9 mouse cellular contexts compared by ENCODE assay signal in genomic region chr8:79583326-79583725, GRCm38 (mm10). TPM values are rescaled to one million over a fixed set of nuclear protein-coding genes. Genes with fewer than 3 reads are reported as not detected.
DNase-seq lines count a peak whose midpoint lies in the region; ATAC-seq and TF ChIP-seq lines count a peak whose summit lies in the region.
"Had no signal": no experiment of that assay in that cellular context is flagged by ENCODE, and none has a peak within 500 bp of the region (broad histone marks: within the 10 kb centered on the region; RNA-seq: fewer than 3 reads in every experiment).

No protein-coding gene starts in this region.

- no peaks in the 10 kb centered on the region for H3K9me3 ChIP-seq in heart, embryonic 12.5 days (replicated peaks)
- H3K9me3 ChIP-seq in hindbrain, embryonic 13.5 days, result no peaks in the 10 kb centered on the region
- no peaks in the 10 kb centered on the region for H3K9me3 ChIP-seq in forebrain, embryonic 12.5 days

- in situ Hi-C loops in Patski (cut with MboI; ENCODE audit: low pct_unique_long_range_greater_than_20kb), result loop anchor here (10.0 to 25.0 kb wide), 5 partner anchors 189 to 1521 kb away; partner anchors contain the start of genes Smad1 and Zfp827

- H3K27me3 ChIP-seq in heart, embryonic 12.5 days (replicated peaks), result no peaks in the 10 kb centered on the region
- no peaks in the 10 kb centered on the region for H3K27me3 ChIP-seq in Patski
- H3K27me3 ChIP-seq in hindbrain, embryonic 13.5 days, result no peaks in the 10 kb centered on the region
- H3K27me3 ChIP-seq in forebrain, embryonic 12.5 days, result no peaks in the 10 kb centered on the region

- H3K36me3 ChIP-seq in heart, embryonic 12.5 days, result no peaks in the 10 kb centered on the region
- no peaks in the 10 kb centered on the region for H3K36me3 ChIP-seq in hindbrain, embryonic 13.5 days
- no peaks in the 10 kb centered on the region for H3K36me3 ChIP-seq in forebrain, embryonic 12.5 days (replicated peaks)

- no peak overlapping the region for H3K9ac ChIP-seq in heart, embryonic 12.5 days
- no peak overlapping the region for H3K9ac ChIP-seq in hindbrain, embryonic 13.5 days
- no peak overlapping the region for H3K9ac ChIP-seq in forebrain, embryonic 12.5 days

- CTCF ChIA-PET in Patski (lab: Charles Lee), result interaction anchor here (0.9 to 6.5 kb wide), 7 partner anchors 21 to 1521 kb away, joined by 3 to 56 read pairs (median 3); partner anchors contain the start of gene Mmaa

- no peaks in the 10 kb centered on the region for H3K4me1 ChIP-seq in heart, embryonic 12.5 days (replicated peaks)
- no peaks in the 10 kb centered on the region for H3K4me1 ChIP-seq in hindbrain, embryonic 13.5 days (replicated peaks)
- no peaks in the 10 kb centered on the region for H3K4me1 ChIP-seq in forebrain, embryonic 12.5 days

- 11% methylated on average over 6 of the region's 6 CpGs for WGBS in heart, embryonic 12.5 days
- whole genome bisulfite sequencing in hindbrain, embryonic 13.5 days, result 39% methylated on average over 6 of the region's 6 CpGs
- WGBS in forebrain, embryonic 12.5 days, result 42% methylated on average over 6 of the region's 6 CpGs

- no peak overlapping the region for H3K27ac ChIP-seq in heart, embryonic 12.5 days (ENCODE audit: poor library complexity, severe bottlenecking)
- no peak overlapping the region for H3K27ac ChIP-seq in hindbrain, embryonic 13.5 days
- no peak overlapping the region for H3K27ac ChIP-seq in forebrain, embryonic 12.5 days

- POLR2A ChIA-PET in Patski (lab: Charles Lee), result no interaction called here

- peak; percentile 11 to 21 for DNase-seq in heart, adult 18-20 months
- DNase-seq in 3T3-L1 (ENCODE audit: low read depth, low spot score), result peak; percentile 84
- DNase-seq in Patski (ENCODE audit: low read depth, low spot score), result no peak
- DNase-seq in kidney, postnatal 14 days, result peak; percentile 49
- no peak for DNase-seq in yolk sac, embryonic 10.5 days (ENCODE audit: low spot score)
- DNase-seq: right cerebral cortex, postnatal 4 days had no signal

- H3K4me3 ChIP-seq in heart, embryonic 12.5 days, result no peak overlapping the region
- H3K4me3 ChIP-seq in hindbrain, embryonic 13.5 days, result no peak overlapping the region
- H3K4me3 ChIP-seq in forebrain, embryonic 12.5 days (replicated peaks), result no peak overlapping the region

- no peak for ATAC-seq in heart, embryonic 12.5 days (ENCODE audit: insufficient number of reproducible peaks, low FRiP score)
- ATAC-seq in Patski, result no peak
- ATAC-seq in hindbrain, embryonic 13.5 days (ENCODE audit: low FRiP score), result no peak
- ATAC-seq in forebrain, embryonic 12.5 days (ENCODE audit: low FRiP score), result no peak

- peak; percentile 75 for TF ChIP-seq CTCF in Patski (IDR thresholded peaks at IDR 0.05)

- H3K4me2 ChIP-seq in heart, embryonic 12.5 days, result no peak overlapping the region
- H3K4me2 ChIP-seq in hindbrain, embryonic 13.5 days, result no peak overlapping the region
- no peak overlapping the region for H3K4me2 ChIP-seq in forebrain, embryonic 12.5 days

RNA-seq across cellular contexts. Expression of gene Otud4, which starts 56.1 kb away (rescaled TPM):
- 10 to 100 TPM; 45.5 to 46.7 TPM for total RNA-seq in heart, adult 18-20 months (2021)
- 29.2 and 30.0 TPM in 2 replicates for polyA plus RNA-seq in heart, embryonic 12.5 days (2016; fragmentation: Nextera tagmentation; extraction: Ambion mirVana)
- polyA plus RNA-seq in Patski (2021), result 32.6 TPM
- 10.3 and 10.6 TPM in 2 replicates for polyA plus RNA-seq in hindbrain, embryonic 13.5 days (2015; fragmentation: Nextera tagmentation; extraction: Ambion mirVana)
- polyA plus RNA-seq in forebrain, embryonic 12.5 days (2016; fragmentation: Nextera tagmentation; extraction: Ambion mirVana), result 24.8 and 25.7 TPM in 2 replicates

Comparison
In these comparisons a context has a peak if more than half of its experiments do, and no peak if none do; other contexts are left out.
1. DNase-seq: peak in heart, adult 18-20 months (2 of 2), 3T3-L1 (single experiment) and kidney, postnatal 14 days (single experiment); none in Patski (single experiment) and yolk sac, embryonic 10.5 days (single experiment).